Mouse (Mus musculus): ENCODE results near the gene Akap10. TPM values are rescaled to one million over a fixed set of nuclear protein-coding genes. Genes with fewer than 3 reads are reported as not detected.
"Not testable (repeated sequence)": the region's sequence is repeated elsewhere in the genome, so short reads cannot be mapped to it uniquely, and the experiment has no call there.

Akap10 gene
- total RNA-seq (2015): 37.5 and 42.9 TPM in 2 replicates
- 45.5 and 47.9 TPM in 2 replicates for total RNA-seq (2017)

- ATAC-seq (ENCODE audit: poor library complexity, severe bottlenecking): peak; percentile 92
Measured at GRCm38 (mm10) chr11:61930098-61930517, at the start of gene Akap10. Gene Akap10, minus strand, starts transcription at chr11:61930252.

DNA sequence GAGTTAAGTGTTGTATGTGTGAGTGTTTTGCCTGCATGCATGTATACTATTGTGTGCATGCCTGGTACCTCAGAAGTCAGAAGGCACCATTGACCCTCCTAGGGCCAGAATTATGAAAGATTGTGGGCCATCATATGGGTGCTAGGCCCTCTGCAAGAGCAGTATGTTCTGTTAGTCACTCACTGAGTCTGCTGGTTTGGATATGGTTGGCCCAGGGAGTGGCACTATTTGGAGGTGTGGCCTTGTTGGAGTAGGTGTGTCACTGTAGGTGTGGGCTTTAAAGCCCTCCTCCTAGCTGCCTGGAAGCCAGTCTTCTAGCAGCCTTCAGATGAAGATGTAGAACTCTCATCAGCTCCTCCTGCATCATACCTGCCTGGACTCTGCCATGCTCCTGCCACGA lies 45.7 kb upstream of the Akap10 start:
- ATAC-seq (ENCODE audit: poor library complexity, severe bottlenecking): no peak

DNA sequence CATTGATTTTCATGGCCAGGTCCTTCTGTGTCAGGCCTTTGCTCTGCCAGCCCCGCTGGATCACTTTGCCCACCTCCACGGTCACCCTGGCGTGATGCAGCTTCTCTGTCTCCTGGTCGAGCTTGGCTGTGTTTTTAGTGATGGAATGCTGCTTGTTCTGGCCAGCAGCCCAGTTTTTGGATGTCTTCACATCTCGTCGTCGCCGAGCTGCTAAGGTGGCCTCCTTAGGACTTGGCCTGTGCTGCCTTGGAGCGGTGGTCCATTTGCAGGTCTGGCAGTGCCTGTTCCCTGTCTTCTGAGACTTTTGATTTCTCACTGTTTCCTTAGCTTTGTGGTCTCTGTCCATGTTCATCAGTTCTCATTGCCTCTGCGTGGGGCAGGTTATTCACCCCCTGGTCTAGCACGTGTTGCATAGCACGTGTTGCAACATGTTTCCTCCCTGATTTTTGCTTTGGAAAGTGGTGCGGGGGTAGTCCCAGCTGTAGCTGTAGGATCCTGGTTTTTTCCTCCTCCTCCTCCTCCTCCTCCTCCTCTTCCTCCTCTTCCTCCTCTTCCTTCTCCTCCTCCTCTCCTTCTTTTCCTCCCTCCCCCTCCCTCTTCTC lies 44.2 kb upstream of the Akap10 start:
- ATAC-seq (ENCODE audit: poor library complexity, severe bottlenecking): no peak

DNA sequence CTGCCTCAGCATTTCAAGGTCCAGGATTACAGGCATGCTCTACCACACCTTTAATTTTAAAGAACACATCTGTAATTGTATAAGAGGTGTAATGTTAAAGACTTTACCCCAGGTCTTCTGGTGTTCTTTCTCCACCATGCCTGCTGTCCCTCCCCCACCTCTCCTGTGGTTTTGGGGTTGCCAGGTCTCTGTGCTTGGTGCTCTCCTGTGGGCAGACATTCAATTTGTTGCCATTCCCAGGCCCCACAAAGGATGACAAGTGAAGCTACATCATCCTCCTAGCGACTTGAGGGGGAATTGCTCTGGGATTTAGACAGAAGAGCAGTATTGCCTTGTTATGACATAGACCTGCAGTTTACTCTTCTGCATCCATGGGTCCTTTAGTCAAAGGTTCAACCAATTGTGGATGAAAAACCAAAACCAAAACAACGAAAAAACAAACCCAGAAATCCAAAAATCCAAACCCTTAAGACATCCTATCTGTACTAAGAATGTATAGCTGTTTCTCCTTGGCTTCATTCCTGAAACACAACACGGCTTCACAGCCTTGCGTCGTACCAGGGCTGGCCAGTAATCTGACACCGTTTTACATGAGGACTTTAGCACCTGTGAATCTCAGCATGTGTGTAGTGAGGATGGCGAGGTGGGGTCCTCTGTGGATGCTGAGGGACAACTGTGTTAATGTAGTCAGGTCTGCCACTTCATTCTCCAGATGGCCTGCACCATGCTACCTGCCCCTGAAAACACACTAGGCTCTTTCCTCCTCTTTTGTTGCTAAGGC lies 41.6 kb upstream of the Akap10 start:
- ATAC-seq (ENCODE audit: poor library complexity, severe bottlenecking): no peak

- ATAC-seq (ENCODE audit: poor library complexity, severe bottlenecking): no peak
Measured at GRCm38 (mm10) chr11:61970901-61971300, 40.8 kb upstream of the Akap10 start.

- ATAC-seq (ENCODE audit: poor library complexity, severe bottlenecking): no peak
Measured at GRCm38 (mm10) chr11:61968875-61969274, 38.8 kb upstream of the Akap10 start.

DNA sequence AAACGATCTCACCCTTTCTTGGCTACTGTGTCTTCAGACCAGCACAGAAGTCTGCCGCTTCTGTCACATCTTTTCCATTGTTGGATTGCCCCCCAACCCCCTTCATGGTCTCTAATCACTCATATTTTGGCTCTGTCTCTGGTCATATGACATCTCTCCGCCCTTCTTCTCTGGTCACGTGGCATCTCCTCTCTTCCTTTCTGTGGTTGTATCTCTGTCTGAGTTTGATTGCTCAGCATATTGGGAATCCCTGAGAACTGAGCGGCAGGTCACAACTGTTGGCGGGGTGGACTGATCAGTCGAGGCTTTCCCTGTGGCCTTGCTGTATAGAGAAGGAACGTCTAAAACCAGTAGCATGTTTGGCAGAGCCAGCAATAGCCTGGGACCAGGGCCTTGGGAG lies 37.0 kb upstream of the Akap10 start:
- no peak for ATAC-seq (ENCODE audit: poor library complexity, severe bottlenecking)

DNA sequence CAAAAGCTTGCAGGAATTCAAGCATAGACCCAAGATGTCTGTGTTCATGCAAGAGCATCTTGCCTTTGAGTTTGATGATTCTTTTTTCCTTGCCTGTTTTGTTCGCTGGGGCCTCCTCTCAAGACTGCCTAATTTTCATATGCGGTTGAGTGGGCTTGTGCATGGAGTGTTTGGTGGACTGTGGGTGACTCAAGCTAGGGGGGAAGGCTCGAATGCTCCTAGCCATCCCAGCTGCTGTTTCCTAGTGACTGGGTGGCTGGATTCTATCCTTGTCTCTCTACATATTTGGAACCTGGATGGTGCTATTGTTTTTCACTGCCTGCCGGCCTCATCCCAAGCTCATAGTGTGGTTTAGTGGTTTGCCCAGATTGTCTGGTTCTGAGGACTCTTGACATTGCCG lies 34.6 kb upstream of the Akap10 start:
- ATAC-seq (ENCODE audit: poor library complexity, severe bottlenecking): no peak

- no peak for ATAC-seq (ENCODE audit: poor library complexity, severe bottlenecking)
Measured at GRCm38 (mm10) chr11:61963193-61963592, 33.1 kb upstream of the Akap10 start.

DNA sequence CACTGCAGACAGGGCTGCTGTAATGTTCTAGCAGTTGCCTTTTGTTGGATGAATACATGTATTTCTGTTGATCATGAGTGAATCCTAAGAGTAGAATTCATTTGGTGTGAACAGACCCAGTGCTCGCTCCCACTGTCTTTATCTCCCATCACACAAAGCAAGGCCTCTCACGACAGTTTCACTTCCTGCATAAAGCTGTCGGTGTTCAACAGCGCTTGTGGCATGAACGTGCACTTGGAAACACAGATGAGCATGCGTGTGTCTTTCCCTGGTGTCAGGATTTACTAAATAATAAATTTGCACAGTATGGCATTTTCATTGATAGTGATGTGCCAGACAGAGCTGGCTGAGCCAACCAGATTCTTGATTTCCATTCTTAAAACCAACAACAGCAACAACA lies 32.6 kb upstream of the Akap10 start:
- 0 out of 2 replicates have a peak, but pooled peaks have one; percentile 49 for ATAC-seq (ENCODE audit: poor library complexity, severe bottlenecking)

- no peak for ATAC-seq (ENCODE audit: poor library complexity, severe bottlenecking)
Measured at GRCm38 (mm10) chr11:61960096-61960495, 30.0 kb upstream of the Akap10 start.

DNA sequence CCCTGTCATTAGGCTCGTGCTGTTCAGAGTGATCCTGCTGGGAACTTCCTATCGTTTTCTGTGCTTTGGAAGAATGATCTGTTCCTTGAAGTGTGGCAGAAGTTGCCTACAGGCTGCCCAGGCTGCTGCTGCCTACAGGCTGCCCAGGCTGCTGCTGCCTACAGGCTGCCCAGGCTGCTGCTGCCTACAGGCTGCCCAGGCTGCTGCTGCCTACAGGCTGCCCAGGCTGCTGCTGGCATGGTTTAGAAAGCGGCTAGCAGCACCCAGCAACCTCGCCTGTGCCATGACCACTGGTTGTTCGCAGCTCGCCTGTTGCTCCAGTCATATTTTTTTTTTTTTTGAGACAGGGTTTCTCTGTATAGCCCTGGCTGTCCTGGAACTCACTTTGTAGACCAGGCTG lies 28.7 kb upstream of the Akap10 start:
- ATAC-seq (ENCODE audit: poor library complexity, severe bottlenecking): not testable (repeated sequence)

- peak; percentile 25; the same call in 1 of the 2 replicates for ATAC-seq (ENCODE audit: poor library complexity, severe bottlenecking)
Measured at GRCm38 (mm10) chr11:61957296-61957813, 27.3 kb upstream of the Akap10 start.

DNA sequence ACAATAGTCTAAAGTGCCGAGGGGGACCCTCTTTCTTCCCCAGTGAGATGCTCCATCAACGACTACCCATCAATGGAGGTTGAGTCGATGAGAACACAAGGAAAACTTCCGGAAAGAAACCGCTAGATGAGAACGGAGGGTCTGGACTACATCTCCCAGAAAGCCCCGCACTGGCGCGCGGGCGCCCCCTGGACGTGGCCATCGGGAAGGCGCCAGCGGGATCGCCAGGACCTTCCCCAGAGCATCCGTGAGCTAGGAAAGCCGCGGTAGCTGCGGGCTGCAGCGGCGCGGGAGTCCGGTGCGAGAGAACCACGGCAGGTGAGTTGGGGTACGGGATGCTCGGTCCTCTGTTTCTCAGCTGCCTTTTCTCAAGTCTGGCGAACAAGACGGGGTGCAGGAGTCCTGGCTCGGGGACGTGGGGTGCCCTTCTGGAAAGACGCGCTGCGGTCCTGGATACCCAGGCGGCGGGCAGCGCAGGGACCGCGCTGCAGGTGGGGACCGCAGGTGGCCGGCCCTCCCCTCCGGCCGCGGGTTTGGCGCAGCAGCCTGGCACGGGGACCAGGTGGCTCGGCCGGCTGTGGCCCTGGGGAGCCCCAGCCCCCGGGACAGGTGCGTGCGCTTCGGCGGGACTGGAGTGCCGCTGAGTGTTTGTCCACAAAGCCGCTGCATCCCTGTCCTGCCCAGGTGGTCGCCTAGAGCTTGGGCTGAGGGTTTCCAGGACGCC lies 26.7 kb upstream of the Akap10 start, which contains the start of gene Specc1:
Gene Specc1, plus strand, starts transcription at position 192 of the 724 bp plus-strand sequence.
- ATAC-seq (ENCODE audit: poor library complexity, severe bottlenecking): peak; percentile 99

GRCm38 (mm10) chr11:61955951-61956350 lies 25.9 kb upstream of the Akap10 start:
- no peak for ATAC-seq (ENCODE audit: poor library complexity, severe bottlenecking)

- no peak for ATAC-seq (ENCODE audit: poor library complexity, severe bottlenecking)
Measured at GRCm38 (mm10) chr11:61955136-61955535, 25.1 kb upstream of the Akap10 start.

DNA sequence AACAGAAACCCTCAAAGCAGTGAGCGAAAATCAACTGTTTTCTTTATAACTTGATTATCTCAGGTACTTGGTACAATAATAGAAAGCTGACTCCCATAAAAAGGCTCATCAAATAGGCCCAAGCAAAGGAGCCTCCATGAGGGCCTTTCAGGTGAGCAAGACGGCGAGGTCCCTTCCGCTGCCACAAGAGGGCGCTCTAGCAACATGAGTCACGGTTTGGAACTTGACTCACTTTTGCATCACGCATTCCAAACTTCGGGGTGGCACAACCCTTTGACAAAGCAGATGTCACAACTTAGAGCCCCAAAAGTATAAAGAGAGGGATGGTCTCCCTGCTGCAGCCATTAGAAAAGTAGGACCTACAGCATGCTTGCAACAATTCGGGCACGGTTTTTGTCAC lies 20.6 kb upstream of the Akap10 start:
- ATAC-seq (ENCODE audit: poor library complexity, severe bottlenecking): peak; percentile 87

- peak; percentile 61 for ATAC-seq (ENCODE audit: poor library complexity, severe bottlenecking)
Measured at GRCm38 (mm10) chr11:61949315-61949714, 19.3 kb upstream of the Akap10 start.

- ATAC-seq (ENCODE audit: poor library complexity, severe bottlenecking): no peak
Measured at GRCm38 (mm10) chr11:61946608-61947007, 16.6 kb upstream of the Akap10 start.

DNA sequence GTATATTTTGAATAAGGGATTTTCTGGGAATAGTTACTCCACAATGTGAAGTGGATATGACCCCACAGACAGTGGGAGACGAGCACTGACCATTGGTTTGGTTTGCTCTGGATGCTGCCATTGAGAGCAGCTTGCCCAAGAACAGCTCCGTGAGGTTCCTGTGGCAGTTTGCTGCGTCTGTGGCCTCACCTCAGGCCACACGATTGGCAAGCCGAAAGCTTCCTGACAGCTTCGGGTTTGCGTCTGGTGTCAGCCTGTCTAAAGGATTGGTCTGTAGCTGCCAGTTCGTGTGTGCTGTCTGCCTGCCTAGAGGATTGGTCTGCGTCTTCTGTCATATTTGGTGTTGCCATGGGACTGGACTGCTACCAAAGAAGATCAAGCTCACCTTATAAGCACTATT lies 14.4 kb upstream of the Akap10 start:
- peak; percentile 67 for ATAC-seq (ENCODE audit: poor library complexity, severe bottlenecking)

GRCm38 (mm10) chr11:61942903-61943302 lies 12.9 kb upstream of the Akap10 start:
- ATAC-seq (ENCODE audit: poor library complexity, severe bottlenecking): peak; percentile 61
